Mouse (Mus musculus): ENCODE results near the gene Strap.
A peak's percentile ranks its signal among the peaks of the same experiment; 100 is the strongest.

Strap gene

DNA sequence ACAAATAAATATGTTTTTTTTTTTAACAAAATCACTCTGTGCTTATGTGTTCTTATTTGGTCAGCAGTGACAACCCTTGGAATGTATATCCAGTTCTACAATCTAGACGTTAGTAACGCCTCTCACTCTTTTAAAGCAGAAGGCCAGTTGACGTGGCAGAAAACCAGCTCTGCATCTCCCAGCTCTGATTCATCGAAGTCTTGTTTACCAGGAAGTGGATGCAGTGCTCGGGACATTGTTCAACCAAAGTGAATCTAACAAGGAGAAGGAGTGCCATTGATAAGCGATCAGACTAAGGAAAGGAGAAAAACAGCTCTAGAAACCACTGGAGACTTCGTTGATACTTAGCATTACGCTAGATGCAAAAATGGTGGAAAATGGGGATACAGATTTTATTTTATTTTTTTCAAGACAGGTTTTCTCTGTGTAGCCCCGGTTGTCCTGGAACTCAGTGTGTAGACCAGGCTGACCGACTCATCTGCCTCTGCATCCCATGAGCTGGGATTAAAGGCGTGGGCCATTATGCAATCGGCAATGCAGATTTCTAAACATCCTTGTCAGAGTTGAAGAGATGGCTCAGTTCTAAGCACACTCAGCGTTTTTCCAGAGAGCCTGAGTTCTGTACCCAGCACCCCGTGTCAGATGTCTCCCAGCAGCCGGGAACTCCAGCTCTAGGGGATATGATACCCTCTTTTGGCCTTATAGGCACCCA, 12.5 kb upstream of the Strap start:
- no peak for DNase-seq (ENCODE audit: low read depth, low spot score)

DNA sequence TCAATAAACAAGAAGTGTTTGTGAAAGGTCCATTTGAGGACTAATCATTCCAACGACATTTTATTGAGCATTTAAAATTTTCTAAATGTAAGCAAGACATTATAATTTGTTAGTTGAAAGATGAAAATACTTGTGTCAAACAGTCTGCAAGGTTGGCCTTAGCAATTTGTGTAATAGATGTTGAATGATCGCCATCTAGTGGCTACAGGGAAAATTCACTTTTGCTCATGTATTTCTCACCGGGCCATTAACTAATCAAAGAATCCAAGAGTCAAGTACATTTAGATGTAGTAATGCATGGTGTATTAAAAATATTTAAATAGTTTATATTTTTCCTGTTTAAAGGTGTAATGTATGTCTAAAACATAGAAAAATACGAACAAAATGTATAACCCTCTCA, 11.0 kb upstream of the Strap start:
- DNase-seq (ENCODE audit: low read depth, low spot score) = peak; percentile 54

DNA sequence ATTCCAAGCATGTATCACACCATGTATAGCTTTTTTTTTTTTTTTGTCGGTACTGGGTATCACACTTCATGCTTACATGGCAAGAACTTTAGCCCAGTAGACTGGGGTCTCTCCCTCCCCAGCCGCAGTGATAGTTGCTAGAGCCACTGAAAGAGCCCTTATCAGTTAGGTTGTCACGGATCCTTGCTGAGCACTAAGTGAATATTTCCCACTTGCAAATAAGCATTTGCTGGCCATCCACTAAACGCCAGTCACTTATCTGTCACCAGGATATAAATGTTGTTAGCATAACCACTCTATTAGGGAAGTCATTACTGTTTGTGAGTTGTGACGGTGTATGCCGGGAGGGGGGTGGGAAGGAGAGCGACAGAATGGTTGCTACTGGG, 425 bp upstream of the Strap start:
- no peak for DNase-seq (ENCODE audit: low read depth, low spot score)

DNA sequence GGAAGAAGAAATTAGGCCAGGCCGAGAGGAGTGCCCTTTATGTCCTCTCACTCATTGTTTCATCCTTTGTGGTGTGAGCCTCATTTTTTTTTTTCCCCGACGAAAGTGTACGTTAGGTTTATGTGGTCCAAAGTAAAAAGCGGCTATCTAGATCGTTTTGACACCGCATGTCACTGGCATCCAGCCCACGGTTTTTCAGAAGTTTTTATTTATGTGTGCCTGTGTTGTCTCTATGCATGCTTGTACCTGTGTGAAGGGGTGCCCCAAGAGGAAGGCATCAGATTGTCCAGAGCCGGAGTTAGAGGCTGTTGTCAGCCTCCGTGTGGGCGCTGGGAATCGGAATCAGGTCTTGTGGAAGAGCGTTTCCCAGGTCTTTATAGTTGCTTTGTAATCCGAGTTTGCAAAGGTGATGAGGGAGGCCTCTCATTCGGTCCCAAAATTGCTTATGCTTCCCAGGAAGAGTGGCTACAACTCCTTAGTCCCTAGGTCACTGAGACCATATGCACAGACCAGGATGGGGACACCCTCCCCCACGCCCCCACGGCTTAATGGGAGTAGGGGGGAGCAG, 877 bp downstream of the Strap start:
- no peak for DNase-seq (ENCODE audit: low read depth, low spot score)

DNA sequence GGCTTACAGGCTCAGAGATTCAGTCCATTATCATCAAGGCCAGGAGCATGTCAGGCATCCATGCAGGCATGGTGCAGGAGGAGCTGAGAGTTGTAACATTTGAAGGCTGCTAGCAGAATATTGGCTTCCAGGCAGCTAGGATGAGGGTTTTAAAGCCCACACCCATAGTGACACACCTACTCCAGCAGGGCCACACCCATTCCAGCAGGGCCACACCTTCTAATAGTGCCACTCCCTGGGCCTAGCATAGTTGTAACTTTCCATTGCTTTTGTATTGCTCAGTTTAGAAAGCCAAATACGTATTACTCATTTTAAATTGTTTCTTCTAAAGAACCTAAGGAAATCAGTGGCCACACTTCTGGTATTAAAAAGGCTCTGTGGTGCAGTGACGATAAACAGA, 6.1 kb downstream of the Strap start:
- DNase-seq (ENCODE audit: low read depth, low spot score) = no peak

DNA sequence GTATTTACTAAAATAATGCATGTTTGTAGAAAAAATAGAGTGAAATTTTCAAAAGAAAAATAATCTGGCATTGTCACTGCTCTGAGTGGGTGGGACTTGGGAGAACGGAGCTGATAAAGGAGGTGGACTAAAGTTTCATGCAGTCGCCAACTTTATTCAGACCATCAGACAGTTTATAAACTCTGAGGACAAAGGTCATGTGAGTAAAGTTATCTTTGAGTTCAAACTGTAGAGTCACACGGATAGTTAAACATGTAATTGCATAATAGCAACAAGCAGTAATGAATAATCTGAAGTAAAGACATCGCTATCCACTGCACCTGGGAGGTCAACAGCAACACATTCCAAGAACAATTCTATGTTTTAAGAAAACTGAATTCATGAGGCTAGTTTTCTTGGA, 9.8 kb downstream of the Strap start:
- no peak for DNase-seq (ENCODE audit: low read depth, low spot score)

DNA sequence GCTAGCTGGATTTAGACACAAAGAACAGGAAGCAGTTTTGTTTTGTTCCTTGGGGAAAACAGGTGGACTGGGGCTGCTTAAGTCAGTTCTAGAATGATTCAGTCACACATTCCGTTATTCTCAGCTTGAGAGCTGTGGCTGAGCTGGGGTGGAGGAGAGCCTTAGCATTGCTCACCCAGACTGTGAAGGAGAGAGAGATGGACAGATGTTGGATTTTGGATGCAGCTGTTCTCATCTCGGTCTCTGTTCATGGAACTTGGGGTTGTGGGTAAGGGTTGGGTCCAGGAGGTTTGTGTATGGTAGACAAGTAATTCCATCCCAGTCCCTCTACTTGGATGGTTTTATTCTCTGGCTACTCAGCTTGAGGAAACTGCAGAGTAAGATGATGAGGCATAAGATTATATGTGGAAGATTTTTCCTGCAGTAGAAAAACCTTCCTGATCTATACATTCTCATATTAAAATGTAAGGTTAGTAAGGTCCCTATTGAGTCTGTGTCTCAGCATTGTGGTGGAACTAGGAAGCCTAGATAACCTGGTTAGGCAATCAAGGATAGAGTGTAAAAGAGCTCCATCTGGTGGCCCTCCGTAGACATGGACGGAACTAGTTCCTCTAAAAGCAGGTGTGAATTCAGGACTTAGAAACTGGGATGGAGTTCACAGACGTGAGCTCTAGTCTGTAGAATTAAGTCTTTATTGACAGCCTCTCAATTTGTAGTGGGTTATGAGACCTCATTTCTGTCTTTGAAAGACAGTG, 12.5 kb downstream of the Strap start:
- no peak for DNase-seq (ENCODE audit: low read depth, low spot score)

DNA sequence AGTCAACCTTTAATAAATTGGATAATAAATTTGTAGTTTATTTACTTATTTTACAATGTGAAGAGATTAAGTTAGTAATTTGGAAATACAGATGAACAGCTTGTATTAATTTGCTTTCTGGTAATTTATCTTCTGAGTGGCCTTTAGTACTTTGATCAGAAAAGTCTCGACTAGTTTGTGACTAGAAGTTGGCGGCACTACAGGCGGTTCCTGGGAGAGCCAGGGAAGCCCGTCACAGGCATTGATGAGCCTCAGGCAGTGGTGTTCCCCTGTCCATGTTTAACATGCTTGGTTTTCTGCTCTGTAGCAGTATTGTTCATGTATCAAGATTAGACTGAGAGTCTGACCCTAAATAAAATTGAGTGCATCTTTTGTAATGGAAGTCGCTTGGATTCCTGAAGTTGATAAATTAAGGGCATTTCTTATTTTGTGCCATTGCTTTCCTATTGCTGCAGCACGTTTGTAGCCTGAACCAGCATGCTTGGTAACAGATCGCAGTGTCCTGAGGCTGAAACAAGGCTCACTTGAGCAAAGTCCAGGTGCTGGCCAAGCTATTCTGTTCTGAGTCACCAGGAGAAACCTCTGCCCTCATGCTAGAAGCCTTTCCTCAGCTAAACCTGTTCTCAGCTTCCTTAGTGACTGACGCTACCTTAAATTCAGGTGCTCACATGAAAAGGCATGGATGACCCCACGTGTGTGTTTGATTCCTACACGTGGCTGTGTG, 16.8 kb downstream of the Strap start:
- no peak for DNase-seq (ENCODE audit: low read depth, low spot score)

DNA sequence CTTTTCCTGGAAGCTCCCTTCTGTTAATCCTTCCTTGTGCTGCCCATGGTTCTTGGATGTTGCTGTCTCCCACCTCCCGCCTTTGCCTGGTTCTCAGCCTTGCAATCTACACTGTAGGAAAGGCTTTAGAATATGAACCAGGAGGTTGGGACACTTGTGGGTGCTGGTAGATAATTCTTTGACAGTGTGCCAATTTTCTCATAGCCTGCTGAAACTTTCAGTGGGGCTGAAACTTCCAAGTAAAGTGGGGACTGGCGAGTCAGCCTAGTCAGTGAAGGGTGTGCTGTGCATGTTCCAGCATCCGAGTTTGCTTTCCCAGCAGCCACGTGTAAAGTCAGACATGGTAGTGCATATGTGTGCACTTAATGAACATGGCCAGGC, 17.4 kb downstream of the Strap start:
- DNase-seq (ENCODE audit: low read depth, low spot score) = no peak

DNA sequence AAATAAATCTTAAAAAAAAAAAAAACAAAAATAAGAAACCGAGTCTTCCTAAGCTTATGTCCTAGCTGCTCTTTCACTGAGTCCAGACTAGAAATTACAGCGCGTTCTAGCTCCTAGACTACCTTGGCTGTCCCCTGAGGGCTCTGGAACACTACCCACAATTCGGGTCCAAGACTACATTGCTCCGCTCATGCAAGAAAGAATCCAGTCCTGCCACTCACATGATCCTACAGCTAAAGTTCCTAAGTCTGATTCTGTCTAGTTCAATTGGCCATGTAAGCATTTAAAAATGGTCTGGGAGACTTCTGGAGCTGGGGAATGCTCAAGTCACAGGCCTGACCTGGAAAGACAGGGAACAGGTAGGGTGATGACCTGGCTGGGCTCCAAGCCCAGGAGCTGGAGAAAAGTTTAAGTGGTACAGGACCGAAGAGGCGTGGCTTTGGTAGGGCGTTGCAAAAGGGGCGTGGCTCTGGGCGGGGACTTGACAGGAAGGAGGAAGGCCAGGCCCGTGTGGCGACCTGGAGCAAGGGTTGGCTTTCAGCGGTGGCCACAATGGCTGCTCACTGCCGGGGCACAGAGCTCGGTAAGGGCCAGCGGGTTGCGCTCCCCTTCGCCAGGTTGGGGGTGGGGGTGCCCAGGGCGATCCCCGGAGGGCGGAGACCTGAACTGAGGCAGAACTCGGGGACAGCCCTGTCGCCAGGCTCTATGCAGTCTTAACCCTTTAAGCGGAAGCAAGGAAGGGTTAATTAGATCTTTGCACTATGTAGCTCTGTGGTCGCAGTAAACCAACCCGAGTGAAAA, 19.4 kb downstream of the Strap start, which contains the start of gene Dera:
TSS of gene Dera (plus strand) at position 491 of the 801 bp plus-strand sequence.
- DNase-seq (ENCODE audit: low read depth, low spot score) = peak; percentile 50

DNA sequence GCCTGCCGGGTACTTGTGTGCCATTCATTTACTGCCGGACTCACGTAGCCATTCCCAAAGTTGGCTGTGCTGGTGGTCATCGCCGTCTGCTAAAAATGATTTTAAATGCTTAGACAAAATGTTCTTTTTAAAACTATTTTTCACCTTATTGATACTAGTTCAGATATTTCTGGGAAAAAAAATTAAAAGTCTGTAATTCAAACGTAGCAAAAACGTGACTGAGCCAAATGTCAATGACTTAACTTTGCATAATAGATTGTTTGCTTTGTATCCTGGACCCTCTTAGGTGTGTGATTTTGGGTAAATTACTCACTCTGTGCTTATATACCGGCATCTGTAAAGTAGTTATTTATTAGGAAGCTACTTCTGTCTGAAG, 20.0 kb downstream of the Strap start:
- no peak for DNase-seq (ENCODE audit: low read depth, low spot score)

DNA sequence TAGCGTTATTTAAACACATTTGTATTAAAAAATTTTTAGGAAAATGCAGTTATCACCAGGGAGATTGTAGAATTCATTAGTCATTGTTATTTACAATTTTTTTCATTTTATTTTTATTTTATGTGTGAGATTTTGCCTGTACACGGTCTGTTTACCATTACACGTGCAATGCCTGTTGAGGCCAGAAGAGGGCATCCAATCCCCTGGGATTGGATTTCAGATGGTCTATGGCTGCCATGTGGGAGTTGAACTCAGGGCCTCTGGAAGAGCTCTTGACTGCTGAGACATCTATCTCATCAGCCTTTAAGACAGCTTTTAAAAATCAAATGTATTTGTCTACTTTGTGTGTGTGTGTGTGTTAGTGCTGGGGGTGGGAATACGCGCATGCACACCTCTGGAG, 21.4 kb downstream of the Strap start:
- DNase-seq (ENCODE audit: low read depth, low spot score) = no peak

DNA sequence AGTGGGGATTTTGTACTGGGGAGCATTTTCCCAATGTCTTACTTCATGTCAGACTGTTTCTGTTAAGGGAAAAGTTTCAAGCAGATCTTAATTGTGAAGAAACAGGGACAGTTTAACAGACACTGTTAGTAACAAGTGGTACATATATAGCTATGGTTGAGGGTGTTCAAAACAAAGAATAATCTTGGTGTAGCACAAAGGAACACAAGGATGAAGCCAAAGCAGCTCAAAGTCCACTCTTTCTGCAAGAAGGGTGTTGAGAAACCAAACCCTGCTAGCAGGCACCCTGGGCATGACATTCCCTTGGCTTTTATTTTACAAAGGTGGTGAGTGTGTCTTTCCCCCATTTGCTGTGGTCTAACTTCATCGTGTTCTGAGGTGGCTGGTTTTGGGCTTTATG, 23.0 kb downstream of the Strap start:
- DNase-seq (ENCODE audit: low read depth, low spot score) = no peak

DNA sequence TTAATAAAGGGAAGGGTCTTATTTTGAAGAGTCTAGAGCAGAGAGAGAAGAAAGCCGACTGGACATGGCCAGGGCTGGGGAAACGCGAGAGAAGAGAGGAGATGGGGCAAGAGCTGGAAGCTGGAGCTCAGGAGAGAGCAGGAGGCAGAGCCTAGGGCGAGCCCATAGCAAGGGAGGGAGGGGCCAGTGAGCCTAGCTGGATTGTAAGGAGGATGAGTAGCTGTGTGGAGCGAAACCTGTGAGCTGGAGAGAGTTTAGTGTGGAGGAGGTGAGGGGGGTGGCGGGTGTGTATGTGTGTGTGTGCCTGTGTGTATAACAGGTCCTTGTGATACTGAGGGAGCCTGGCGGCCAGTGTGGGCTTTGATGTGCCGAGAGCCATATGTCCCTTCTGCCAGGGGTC, 24.8 kb downstream of the Strap start:
- no peak for DNase-seq (ENCODE audit: low read depth, low spot score)

DNA sequence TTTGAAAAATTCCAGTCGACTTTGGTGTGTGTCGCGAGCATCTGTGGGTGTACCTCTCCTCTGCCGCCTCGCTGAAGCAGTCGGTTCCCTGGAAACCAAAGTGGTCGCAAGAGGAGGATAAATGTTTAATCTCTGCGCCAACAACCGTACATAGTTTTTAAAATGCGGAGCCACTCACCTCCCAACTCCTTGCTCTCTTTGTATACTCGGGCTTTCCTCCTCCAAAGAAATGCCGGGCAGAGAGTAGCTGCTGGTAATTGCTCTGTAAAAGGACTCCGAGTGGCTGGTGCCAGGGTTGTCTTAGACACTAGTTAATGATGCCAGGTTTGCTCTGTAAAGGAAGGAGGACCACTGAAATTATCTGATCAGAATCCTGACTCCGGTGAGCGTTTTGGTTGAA, 26.1 kb downstream of the Strap start:
- no peak for DNase-seq (ENCODE audit: low read depth, low spot score)

DNA sequence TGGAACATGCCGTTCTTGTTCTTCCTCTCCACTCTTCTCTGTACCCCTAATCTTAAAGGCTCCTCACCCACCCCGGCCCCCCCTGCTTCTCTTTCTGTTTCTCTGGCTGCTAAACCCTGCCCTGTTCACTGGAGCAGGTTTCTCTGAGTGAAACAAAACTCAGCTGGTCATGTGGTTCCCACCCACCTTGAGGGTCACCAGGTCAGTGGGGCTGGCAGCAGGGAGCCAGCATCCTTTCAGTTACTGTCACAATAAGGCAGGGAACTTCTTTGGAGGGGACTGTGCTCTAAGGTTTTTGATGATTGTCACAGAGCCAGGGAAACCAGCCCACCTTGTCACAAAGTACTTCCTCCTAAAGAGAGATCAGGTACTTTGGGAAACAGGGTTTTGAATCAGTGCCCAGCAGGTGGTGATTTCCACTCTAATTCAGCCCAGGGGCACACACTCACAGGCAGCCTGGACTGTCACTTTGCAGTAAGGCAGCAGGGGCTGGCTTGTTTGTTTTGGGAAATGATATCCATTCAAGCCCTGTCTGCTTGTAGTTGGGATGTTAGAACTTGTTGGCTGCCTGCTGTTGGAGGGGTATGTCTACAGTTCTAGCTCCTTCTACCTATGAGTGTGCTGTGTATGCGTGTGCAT, 29.8 kb downstream of the Strap start:
- no peak for DNase-seq (ENCODE audit: low read depth, low spot score)

DNA sequence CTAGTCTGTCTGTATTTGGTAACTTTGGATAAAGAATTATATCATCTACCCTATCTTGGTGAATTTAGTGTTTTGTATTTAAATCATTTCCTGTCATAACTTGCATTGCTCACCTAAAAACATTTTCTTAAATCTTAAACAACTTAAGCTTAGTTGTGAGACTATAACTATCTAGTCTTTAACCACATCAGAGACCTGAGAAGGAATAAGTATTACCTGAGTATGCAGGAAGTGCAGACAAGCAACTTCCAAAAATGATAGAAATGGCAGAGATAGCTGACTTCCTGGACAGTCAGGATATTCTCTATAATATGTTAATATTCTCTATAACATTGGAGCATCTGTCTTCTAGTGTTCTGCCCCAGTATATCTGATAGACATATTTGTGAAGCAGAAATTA, 31.3 kb downstream of the Strap start:
- no peak for DNase-seq (ENCODE audit: low read depth, low spot score)

DNA sequence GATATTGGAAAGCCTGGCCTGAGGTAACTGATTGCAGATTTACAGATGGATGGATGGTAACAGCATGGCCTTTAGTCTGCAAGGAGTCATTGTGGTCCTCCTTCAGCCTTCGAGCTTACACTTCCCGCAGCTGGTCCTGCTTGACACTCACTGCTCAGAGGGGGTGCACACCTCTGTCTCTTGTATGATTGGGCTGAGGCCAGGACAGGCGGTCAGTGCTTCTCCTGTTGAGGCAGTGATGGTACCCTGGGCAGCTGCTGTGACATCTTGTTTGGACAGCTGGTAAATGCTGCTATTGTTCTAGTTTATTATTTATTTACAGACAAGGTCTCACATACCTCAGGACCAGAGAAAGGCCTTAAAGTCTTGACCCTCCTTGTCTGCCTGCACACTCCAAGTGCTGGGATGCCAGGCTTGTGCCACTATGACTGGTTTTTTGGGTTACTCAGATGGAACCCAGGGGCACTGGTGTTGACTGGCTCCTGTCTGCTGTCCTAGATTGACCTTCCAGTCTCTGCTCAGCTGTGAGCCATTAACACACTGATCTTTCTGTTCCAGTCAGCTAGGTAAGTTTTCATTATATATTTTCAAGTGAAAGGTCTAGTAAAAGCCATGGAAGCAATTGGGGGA, 36.9 kb downstream of the Strap start:
- no peak for DNase-seq (ENCODE audit: low read depth, low spot score)

DNA sequence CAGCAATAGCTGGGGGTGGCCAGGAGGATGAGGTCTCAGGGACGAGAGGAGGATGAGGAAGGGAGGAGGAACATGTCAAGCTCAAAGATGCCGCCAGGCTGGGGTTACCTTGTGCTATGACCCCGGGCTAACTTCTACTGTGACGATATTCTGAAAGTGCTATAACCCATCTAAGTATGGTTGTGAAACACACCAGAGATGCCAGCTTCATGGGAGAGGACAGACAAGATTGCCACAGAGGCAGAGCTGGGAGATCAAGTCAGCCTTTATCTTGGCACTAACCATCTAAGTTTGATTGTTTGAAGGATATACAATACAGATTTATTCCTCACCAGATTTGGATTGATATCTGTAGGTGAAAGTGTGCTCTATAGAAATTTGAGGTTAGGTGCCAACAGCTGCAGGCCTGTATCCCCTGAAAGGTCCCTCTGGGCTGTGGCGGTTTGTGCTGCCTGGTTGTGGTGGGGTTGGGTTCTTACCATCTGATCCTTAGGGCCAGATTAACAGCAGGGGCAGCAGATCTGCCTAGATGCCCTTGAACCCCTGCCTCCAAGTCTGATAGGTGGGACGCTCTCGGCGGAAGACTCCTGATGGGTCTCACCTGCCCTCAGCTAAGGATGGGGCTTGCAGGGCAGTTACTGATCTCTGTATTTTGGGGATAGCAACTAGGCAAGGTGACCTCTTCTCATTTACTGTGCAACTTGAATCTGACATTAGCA, 38.2 kb downstream of the Strap start:
- DNase-seq (ENCODE audit: low read depth, low spot score) = no peak

DNA sequence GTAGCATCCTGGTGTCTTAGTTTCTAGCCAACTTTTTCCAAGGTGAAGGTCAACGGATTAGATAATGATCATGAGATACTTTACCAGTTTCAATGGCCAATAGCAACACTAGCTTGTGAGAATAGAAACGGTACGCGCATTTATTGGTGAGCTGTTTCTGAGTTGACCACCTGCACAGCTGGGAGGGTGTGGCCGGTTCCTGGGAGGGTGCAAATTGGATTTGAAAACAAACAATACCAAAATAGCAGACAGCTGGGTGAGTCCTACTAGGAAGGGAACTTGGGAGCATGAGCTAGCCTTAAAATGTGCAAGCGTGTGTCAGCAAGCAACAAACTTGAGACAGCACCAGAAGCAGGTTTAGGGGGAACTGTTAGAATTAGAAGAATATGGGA, 38.8 kb downstream of the Strap start:
- DNase-seq (ENCODE audit: low read depth, low spot score) = no peak
